ENCODE assay signal across 12 mouse cellular contexts in the genomic region with DNA sequence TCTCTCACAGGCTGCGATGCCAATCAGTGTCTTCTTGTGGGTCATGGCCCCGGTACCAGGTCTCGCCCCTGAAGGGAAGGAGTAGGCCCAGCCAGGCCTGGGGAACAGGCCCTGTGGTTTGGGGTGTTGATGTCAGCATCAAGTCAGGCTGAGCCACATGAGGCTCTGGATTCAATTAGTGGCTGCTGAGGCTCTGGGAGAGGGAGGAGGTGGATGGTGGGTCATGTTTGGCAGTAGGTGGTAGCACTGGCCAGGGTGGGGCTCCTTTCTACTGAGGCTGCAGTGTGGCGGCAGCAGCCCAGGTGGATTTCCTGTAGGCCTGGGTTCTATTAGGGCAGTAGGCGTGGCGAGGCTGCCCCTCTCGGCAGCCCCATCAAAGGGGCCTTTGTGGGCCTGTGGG. TPM values are rescaled to one million over a fixed set of nuclear protein-coding genes. Genes with fewer than 3 reads are reported as not detected.
DNase-seq lines count a peak whose midpoint lies in the region; ATAC-seq lines count a peak whose summit lies in the region.
"Had no signal": no experiment of that assay in that cellular context is flagged by ENCODE, and none has a peak within 500 bp of the region (broad histone marks: within the 10 kb centered on the region; RNA-seq: fewer than 3 reads in every experiment).

No protein-coding gene starts in this region.

- no peak for ATAC-seq in cerebellum, adult (ENCODE audit: insufficient number of reproducible peaks, low FRiP score, low TSS enrichment)
- ATAC-seq in kidney, embryonic 15.5 days (replicated peaks; ENCODE audit: low FRiP score), result no peak
- ATAC-seq: forebrain, embryonic 14.5 days; inflammation-experienced regulatory T-cells, adult 6 months had no signal

- DNase-seq in cerebellum, adult 11-12 months, result peak; percentile 19
- no peak for DNase-seq in kidney, adult 9 months
- peak; percentile 72 for DNase-seq in embryo, embryonic 10.5 days (ENCODE audit: low spot score)
- DNase-seq in limb, embryonic 10.5 days (ENCODE audit: low spot score), result peak; percentile 91
- DNase-seq in layer of hippocampus, adult 9-10 months (ENCODE audit: low spot score), result no peak
- DNase-seq in layer of hippocampus, adult 9-11 months, result no peak
- DNase-seq: B cell, adult 2 months; right cerebral cortex, adult 18-20 months had no signal

- no peaks in the 10 kb centered on the region for H3K9me3 ChIP-seq in kidney, embryonic 15.5 days (replicated peaks)
- H3K9me3 ChIP-seq in limb, embryonic 10.5 days (replicated peaks), result no peaks in the 10 kb centered on the region

- H3K4me1 ChIP-seq in kidney, embryonic 15.5 days, result peaks cover 68% of the 10 kb centered on the region
- peaks cover 100% of the 10 kb centered on the region for H3K4me1 ChIP-seq in limb, embryonic 10.5 days

- H3K27me3 ChIP-seq in kidney, embryonic 15.5 days, result no peaks in the 10 kb centered on the region
- no peaks in the 10 kb centered on the region for H3K27me3 ChIP-seq in limb, embryonic 10.5 days (ENCODE audit: low read depth, poor library complexity, severe bottlenecking)

- peaks cover 73% of the 10 kb centered on the region for H3K36me3 ChIP-seq in kidney, embryonic 15.5 days
- H3K36me3 ChIP-seq in limb, embryonic 10.5 days, result peaks cover 94% of the 10 kb centered on the region

- H3K27ac ChIP-seq in kidney, embryonic 15.5 days, result 0 out of 2 replicates have a peak overlapping the region, but pooled peaks have one; percentile 7
- peak overlapping the region; percentile 95 for H3K27ac ChIP-seq in limb, embryonic 10.5 days

- 71% methylated on average over 7 of the region's 7 CpGs for WGBS in kidney, embryonic 15.5 days
- WGBS in limb, embryonic 10.5 days, result 21% methylated on average over 7 of the region's 7 CpGs

- H3K4me3 ChIP-seq in kidney, embryonic 15.5 days (replicated peaks), result no peak overlapping the region
- H3K4me3 ChIP-seq in limb, embryonic 10.5 days, result peak overlapping the region; percentile 37

- no peak overlapping the region for H3K4me2 ChIP-seq in kidney, embryonic 15.5 days

- no peak overlapping the region for H3K9ac ChIP-seq in kidney, embryonic 15.5 days

RNA-seq across cellular contexts. Expression of gene Dnaja3, which starts 11.8 kb away (rescaled TPM):
- polyA plus RNA-seq in kidney, embryonic 15.5 days (2015; fragmentation: Nextera tagmentation; extraction: Ambion mirVana), result 77.7 and 81.4 TPM in 2 replicates
- polyA plus RNA-seq in limb, embryonic 10.5 days (2016; fragmentation: Nextera tagmentation; extraction: Ambion mirVana), result 64.1 and 70.2 TPM in 2 replicates

RNA-seq across cellular contexts. Expression of gene Vasn, which starts 11.9 kb away (rescaled TPM):
- 22.7 and 23.5 TPM in 2 replicates for polyA plus RNA-seq in kidney, embryonic 15.5 days (2015; fragmentation: Nextera tagmentation; extraction: Ambion mirVana)
- polyA plus RNA-seq in limb, embryonic 10.5 days (2016; fragmentation: Nextera tagmentation; extraction: Ambion mirVana), result 22.5 and 28.3 TPM in 2 replicates

RNA-seq across cellular contexts. Expression of gene Pam16, which starts 26.8 kb away (rescaled TPM):
- 90.1 and 92.6 TPM in 2 replicates for polyA plus RNA-seq in kidney, embryonic 15.5 days (2015; fragmentation: Nextera tagmentation; extraction: Ambion mirVana)
- polyA plus RNA-seq in limb, embryonic 10.5 days (2016; fragmentation: Nextera tagmentation; extraction: Ambion mirVana), result 108 and 113 TPM in 2 replicates

RNA-seq across cellular contexts. Expression of gene Coro7, which starts 28.0 kb away (rescaled TPM):
- 19.8 and 22.0 TPM in 2 replicates for polyA plus RNA-seq in kidney, embryonic 15.5 days (2015; fragmentation: Nextera tagmentation; extraction: Ambion mirVana)
- polyA plus RNA-seq in limb, embryonic 10.5 days (2016; fragmentation: Nextera tagmentation; extraction: Ambion mirVana), result 21.8 and 22.9 TPM in 2 replicates

RNA-seq across cellular contexts. Expression of gene Glis2, which starts 57.1 kb away (rescaled TPM):
- polyA plus RNA-seq in kidney, embryonic 15.5 days (2015; fragmentation: Nextera tagmentation; extraction: Ambion mirVana), result 41.2 and 43.8 TPM in 2 replicates
- polyA plus RNA-seq in limb, embryonic 10.5 days (2016; fragmentation: Nextera tagmentation; extraction: Ambion mirVana), result 27.0 and 30.7 TPM in 2 replicates

Comparison
In these comparisons a context has a peak if more than half of its experiments do, and no peak if none do; other contexts are left out.
1. DNase-seq: peak in cerebellum, adult 11-12 months (single experiment), embryo, embryonic 10.5 days (single experiment) and limb, embryonic 10.5 days (single experiment); none in kidney, adult 9 months (single experiment), layer of hippocampus, adult 9-10 months (single experiment) and layer of hippocampus, adult 9-11 months (single experiment).